Mouse (Mus musculus): ENCODE data around the gene Pltp. TPM values are rescaled to one million over a fixed set of nuclear protein-coding genes. Genes with fewer than 3 reads are reported as not detected.
"Not testable (repeated sequence)": the region's sequence is repeated elsewhere in the genome, so short reads cannot be mapped to it uniquely, and the experiment has no call there.

The Pltp gene
- polyA plus RNA-seq, 1 experiment from 2014 or later = 127 TPM

DNA sequence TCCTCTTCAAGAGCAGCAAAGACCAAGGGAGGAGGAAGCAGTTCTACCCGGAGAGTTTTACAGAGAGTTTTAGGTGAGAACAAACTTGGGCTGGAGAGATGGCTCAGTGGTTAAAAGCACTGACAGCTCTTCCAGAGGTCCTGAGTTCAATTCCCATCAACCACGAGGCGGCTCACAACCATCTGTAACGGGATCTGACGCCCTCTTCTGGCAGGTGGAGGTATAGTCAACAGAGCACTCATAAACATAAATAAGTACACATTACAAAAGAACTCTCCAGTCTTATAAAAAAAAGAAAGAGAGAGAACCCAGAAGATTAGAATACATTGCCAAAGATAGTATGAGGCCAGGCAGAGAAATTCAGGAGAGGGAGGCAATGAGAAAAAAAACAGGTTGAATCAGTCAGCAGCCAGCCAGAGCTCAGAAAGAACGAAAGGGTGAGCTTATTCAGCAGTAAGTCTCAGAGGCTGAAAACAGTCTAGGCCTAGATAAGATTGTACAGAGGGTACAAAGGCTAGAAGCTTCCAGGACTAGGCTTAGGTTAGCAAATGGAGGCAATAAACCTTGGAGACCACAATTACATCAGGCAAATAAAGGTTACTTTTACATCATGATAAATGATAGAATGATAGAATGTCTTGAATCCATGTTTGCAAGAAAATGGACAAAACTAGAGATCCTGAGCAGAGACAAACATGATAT lies 14.2 kb upstream of the Pltp start:
- 56% methylated on average over 6 of the region's 6 CpGs for WGBS
- H3K9ac ChIP-seq (ENCODE audit: low read depth, low read length) = no peak overlapping the region
- no peak for ATAC-seq
- H3K27me3 ChIP-seq (replicated peaks; ENCODE audit: control insufficient read depth, insufficient read depth, low read length) = no peaks in the 10 kb centered on the region
- 0 out of 2 replicates have a peak, but pooled peaks cover 3% of the 10 kb centered on the region for H3K9me3 ChIP-seq (ENCODE audit: control insufficient read depth, low read length)
- H3K36me3 ChIP-seq (ENCODE audit: control insufficient read depth, insufficient read depth, low read length) = no peaks in the 10 kb centered on the region
- no peak overlapping the region for H3K27ac ChIP-seq (ENCODE audit: low read depth, low read length)
- no peak overlapping the region for H3K4me2 ChIP-seq (ENCODE audit: low read length)
- no peak overlapping the region for H3K4me3 ChIP-seq (ENCODE audit: low read length)
- H3K4me1 ChIP-seq (ENCODE audit: control insufficient read depth, insufficient read depth, low read depth, low read length) = no peaks in the 10 kb centered on the region

- 72% methylated on average over 7 of the region's 7 CpGs for WGBS
- no peaks in the 10 kb centered on the region for H3K36me3 ChIP-seq (ENCODE audit: control insufficient read depth, insufficient read depth, low read length)
Measured at GRCm38 (mm10) chr2:164868491-164868890, 11.0 kb upstream of the Pltp start.

GRCm38 (mm10) chr2:164867566-164867965 lies 10.1 kb upstream of the Pltp start:
- Histone ChIP-seq H3K27ac (ENCODE audit: low read depth, low read length) (no peak overlapping the region), H3K9me3 (ENCODE audit: control insufficient read depth, low read length) (0 out of 2 replicates have a peak, but pooled peaks cover 3% of the 10 kb centered on the region), H3K36me3 (ENCODE audit: control insufficient read depth, insufficient read depth, low read length) (no peaks in the 10 kb centered on the region), H3K4me2 (ENCODE audit: low read length) (no peak overlapping the region), H3K4me3 (ENCODE audit: low read length) (no peak overlapping the region), H3K4me1 (ENCODE audit: control insufficient read depth, insufficient read depth, low read depth, low read length) (no peaks in the 10 kb centered on the region), H3K9ac (ENCODE audit: low read depth, low read length) (no peak overlapping the region), H3K27me3 (replicated peaks; ENCODE audit: control insufficient read depth, insufficient read depth, low read length) (no peaks in the 10 kb centered on the region)
- ATAC-seq = no peak
- 84% methylated on average over 7 of the region's 7 CpGs for WGBS

More at GRCm38 (mm10) chr2:164868491-164868890, 11.0 kb upstream of the Pltp start:
- H3K4me3 ChIP-seq (ENCODE audit: low read length) = no peak overlapping the region
- no peak for ATAC-seq
- no peak overlapping the region for H3K9ac ChIP-seq (ENCODE audit: low read depth, low read length)
- H3K27me3 ChIP-seq (replicated peaks; ENCODE audit: control insufficient read depth, insufficient read depth, low read length) = no peaks in the 10 kb centered on the region
- no peak overlapping the region for H3K27ac ChIP-seq (ENCODE audit: low read depth, low read length)
- no peaks in the 10 kb centered on the region for H3K4me1 ChIP-seq (ENCODE audit: control insufficient read depth, insufficient read depth, low read depth, low read length)
- H3K9me3 ChIP-seq (ENCODE audit: control insufficient read depth, low read length) = 0 out of 2 replicates have a peak, but pooled peaks cover 3% of the 10 kb centered on the region
- no peak overlapping the region for H3K4me2 ChIP-seq (ENCODE audit: low read length)

GRCm38 (mm10) chr2:164866741-164867551 lies 9.4 kb upstream of the Pltp start:
- no peaks in the 10 kb centered on the region for H3K27me3 ChIP-seq (replicated peaks; ENCODE audit: control insufficient read depth, insufficient read depth, low read length)
- H3K9ac ChIP-seq (ENCODE audit: low read depth, low read length) = no peak overlapping the region
- H3K27ac ChIP-seq (ENCODE audit: low read depth, low read length) = no peak overlapping the region
- no peak overlapping the region for H3K4me3 ChIP-seq (ENCODE audit: low read length)
- no peak overlapping the region for H3K4me2 ChIP-seq (ENCODE audit: low read length)
- H3K9me3 ChIP-seq (ENCODE audit: control insufficient read depth, low read length) = 0 out of 2 replicates have a peak, but pooled peaks cover 3% of the 10 kb centered on the region
- H3K4me1 ChIP-seq (ENCODE audit: control insufficient read depth, insufficient read depth, low read depth, low read length) = peaks cover under 1% of the 10 kb centered on the region; the same call in 1 of the 2 replicates
- no peaks in the 10 kb centered on the region for H3K36me3 ChIP-seq (ENCODE audit: control insufficient read depth, insufficient read depth, low read length)
- ATAC-seq = no peak; the same call in 1 of the 2 replicates
- 56% methylated on average over 16 of the region's 16 CpGs for WGBS

DNA sequence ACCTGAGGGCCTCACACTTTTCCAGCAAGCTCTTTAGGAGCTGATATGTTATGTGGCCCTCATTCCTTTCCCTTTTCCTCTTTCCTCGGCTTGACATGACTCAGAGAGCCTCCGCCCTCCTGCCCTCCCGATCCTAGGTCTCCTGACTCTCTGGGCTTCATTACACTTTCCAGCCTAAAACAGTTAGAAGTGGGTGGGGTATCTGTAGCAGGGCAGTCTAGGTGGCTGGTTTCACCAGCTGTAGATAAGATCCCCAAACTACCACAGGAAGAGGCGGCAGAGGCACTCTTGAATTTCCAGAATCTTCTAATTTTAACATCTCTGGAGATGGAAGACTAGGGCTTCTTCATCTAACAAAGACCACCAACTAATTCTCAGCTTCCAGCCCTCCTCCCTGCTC lies 7.1 kb upstream of the Pltp start:
- 81% methylated on average over 4 of the region's 4 CpGs for WGBS
- H3K36me3 ChIP-seq (ENCODE audit: control insufficient read depth, insufficient read depth, low read length) = no peaks in the 10 kb centered on the region
- H3K9me3 ChIP-seq (ENCODE audit: control insufficient read depth, low read length) = 0 out of 2 replicates have a peak, but pooled peaks cover 3% of the 10 kb centered on the region
- H3K4me1 ChIP-seq (ENCODE audit: control insufficient read depth, insufficient read depth, low read depth, low read length) = peaks cover 4% of the 10 kb centered on the region; the same call in 1 of the 2 replicates
- no peak overlapping the region for H3K4me2 ChIP-seq (ENCODE audit: low read length)
- H3K9ac ChIP-seq (ENCODE audit: low read depth, low read length) = no peak overlapping the region
- no peak for ATAC-seq
- no peak overlapping the region for H3K4me3 ChIP-seq (ENCODE audit: low read length)
- H3K27me3 ChIP-seq (replicated peaks; ENCODE audit: control insufficient read depth, insufficient read depth, low read length) = no peaks in the 10 kb centered on the region
- no peak overlapping the region for H3K27ac ChIP-seq (ENCODE audit: low read depth, low read length)

DNA sequence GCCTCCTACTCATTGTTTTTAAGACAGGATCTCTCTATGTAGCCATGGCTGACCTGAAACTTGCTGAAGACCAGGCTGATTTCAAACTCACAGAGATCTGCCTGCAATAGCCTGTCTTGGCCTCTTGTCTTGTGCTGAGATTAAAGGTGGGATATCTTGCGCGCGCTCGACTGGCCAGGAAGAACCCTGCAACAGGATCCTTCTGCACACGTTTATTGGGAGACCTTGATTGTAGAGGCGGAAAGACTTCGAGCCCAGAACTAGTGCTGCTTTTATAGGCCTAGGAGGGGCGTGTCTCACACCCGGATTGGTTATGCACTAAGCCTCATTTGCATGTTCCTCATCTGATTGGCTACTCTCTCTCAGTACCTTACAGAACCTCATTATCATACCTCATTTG lies 5.9 kb upstream of the Pltp start:
- H3K4me2 ChIP-seq (ENCODE audit: low read length); H3K9me3 ChIP-seq (ENCODE audit: control insufficient read depth, low read length); H3K36me3 ChIP-seq (ENCODE audit: control insufficient read depth, insufficient read depth, low read length); ATAC-seq; H3K4me3 ChIP-seq (ENCODE audit: low read length); H3K9ac ChIP-seq (ENCODE audit: low read depth, low read length); H3K4me1 ChIP-seq (ENCODE audit: control insufficient read depth, insufficient read depth, low read depth, low read length); H3K27ac ChIP-seq (ENCODE audit: low read depth, low read length); H3K27me3 ChIP-seq (replicated peaks; ENCODE audit: control insufficient read depth, insufficient read depth, low read length): not testable (repeated sequence)
- 97% methylated on average over 7 of the region's 9 CpGs for WGBS

GRCm38 (mm10) chr2:164862179-164862861 lies 4.8 kb upstream of the Pltp start:
- H3K4me3 ChIP-seq (ENCODE audit: low read length) = no peak overlapping the region

GRCm38 (mm10) chr2:164861094-164861493 lies 3.6 kb upstream of the Pltp start:
- Histone ChIP-seq H3K4me3 (ENCODE audit: low read length) (no peak overlapping the region), H3K4me2 (ENCODE audit: low read length) (no peak overlapping the region), H3K9me3 (ENCODE audit: control insufficient read depth, low read length) (no peaks in the 10 kb centered on the region), H3K4me1 (ENCODE audit: control insufficient read depth, insufficient read depth, low read depth, low read length) (peaks cover 19% of the 10 kb centered on the region), H3K27ac (ENCODE audit: low read depth, low read length) (no peak overlapping the region), H3K27me3 (replicated peaks; ENCODE audit: control insufficient read depth, insufficient read depth, low read length) (0 out of 2 replicates have a peak, but pooled peaks cover 8% of the 10 kb centered on the region), H3K36me3 (ENCODE audit: control insufficient read depth, insufficient read depth, low read length) (no peaks in the 10 kb centered on the region), H3K9ac (ENCODE audit: low read depth, low read length) (no peak overlapping the region)
- ATAC-seq = no peak
- 67% methylated on average over 4 of the region's 4 CpGs for WGBS

More at GRCm38 (mm10) chr2:164862179-164862861, 4.8 kb upstream of the Pltp start:
- Histone ChIP-seq H3K9me3 (ENCODE audit: control insufficient read depth, low read length) (no peaks in the 10 kb centered on the region), H3K4me2 (ENCODE audit: low read length) (no peak overlapping the region), H3K4me1 (ENCODE audit: control insufficient read depth, insufficient read depth, low read depth, low read length) (peaks cover 10% of the 10 kb centered on the region), H3K36me3 (ENCODE audit: control insufficient read depth, insufficient read depth, low read length) (no peaks in the 10 kb centered on the region), H3K9ac (ENCODE audit: low read depth, low read length) (no peak overlapping the region), H3K27ac (ENCODE audit: low read depth, low read length) (peak overlapping the region; percentile 27), H3K27me3 (replicated peaks; ENCODE audit: control insufficient read depth, insufficient read depth, low read length) (0 out of 2 replicates have a peak, but pooled peaks cover 5% of the 10 kb centered on the region)
- 31% methylated on average over 9 of the region's 9 CpGs for WGBS
- peak; percentile 80 for ATAC-seq
